Mouse (Mus musculus): ENCODE data around the gene Mut.

Gene Mut

GRCm38 (mm10) chr17:40934420-40935231, at the start of gene Mut, which contains the start of gene Cenpq:
Gene Mut, plus strand, starts transcription at chr17:40934685.
Gene Cenpq, minus strand, starts transcription at chr17:40935047.
- peak; percentile 100 for DNase-seq (ENCODE audit: low read depth, low spot score)

- DNase-seq (ENCODE audit: low read depth, low spot score) = no peak
These were observed 49.3 kb upstream of the Mut start for GRCm38 (mm10) chr17:40885155-40885554.

GRCm38 (mm10) chr17:40887849-40888536, 46.5 kb upstream of the Mut start:
- DNase-seq (ENCODE audit: low read depth, low spot score) = no peak

DNA sequence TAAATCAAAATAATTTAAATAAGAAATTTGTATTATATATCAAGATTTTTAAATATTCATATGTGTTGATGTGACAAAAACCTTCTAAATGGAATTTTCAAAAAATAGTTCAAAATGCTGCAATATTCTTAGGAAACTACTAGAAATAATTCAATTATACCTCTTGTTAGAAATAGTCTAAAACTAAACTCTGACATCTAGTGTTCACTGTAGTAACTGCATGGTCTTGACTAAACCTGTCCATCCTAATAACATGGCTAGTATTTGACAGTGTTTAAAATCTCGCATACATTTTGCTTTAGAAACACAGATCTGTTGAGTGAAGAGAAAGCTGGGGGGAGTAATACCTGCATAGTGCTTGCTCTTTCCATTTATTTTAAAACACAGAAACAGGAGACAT, 37.6 kb upstream of the Mut start:
- DNase-seq (ENCODE audit: low read depth, low spot score) = peak; percentile 87

DNA sequence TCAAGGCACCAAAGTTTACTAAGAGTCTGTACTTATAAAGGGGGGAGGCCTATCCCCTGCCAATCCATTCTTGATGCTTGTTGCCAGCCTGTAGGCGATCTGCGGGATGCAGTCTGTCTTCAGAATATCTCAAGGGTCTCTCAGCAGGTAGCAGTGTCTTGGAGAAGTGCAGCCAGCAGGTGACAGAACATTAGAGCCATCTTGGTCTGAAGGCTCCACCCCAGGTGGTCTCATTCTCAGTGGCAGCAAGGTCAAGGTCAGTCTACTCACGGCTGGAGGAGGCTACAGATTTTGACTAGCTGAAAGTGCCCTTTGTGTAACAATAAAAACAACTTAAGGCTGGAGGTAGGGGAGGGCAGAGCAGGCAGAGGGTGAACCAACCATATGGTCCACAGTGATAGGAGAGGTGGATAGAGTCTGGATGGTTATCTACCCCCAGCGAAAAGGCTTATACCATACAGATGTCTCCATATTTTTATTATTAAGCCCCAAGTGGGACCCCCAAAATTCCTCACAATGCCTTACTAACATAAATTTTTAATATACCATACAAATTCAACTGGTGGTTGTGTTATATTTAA, 34.6 kb upstream of the Mut start:
- no peak for DNase-seq (ENCODE audit: low read depth, low spot score)

GRCm38 (mm10) chr17:40903345-40903744, 31.1 kb upstream of the Mut start:
- DNase-seq (ENCODE audit: low read depth, low spot score) = no peak

- DNase-seq (ENCODE audit: low read depth, low spot score) = no peak
These were observed 30.4 kb upstream of the Mut start for GRCm38 (mm10) chr17:40904056-40904597.

GRCm38 (mm10) chr17:40904721-40905154, 29.7 kb upstream of the Mut start:
- no peak for DNase-seq (ENCODE audit: low read depth, low spot score)

DNA sequence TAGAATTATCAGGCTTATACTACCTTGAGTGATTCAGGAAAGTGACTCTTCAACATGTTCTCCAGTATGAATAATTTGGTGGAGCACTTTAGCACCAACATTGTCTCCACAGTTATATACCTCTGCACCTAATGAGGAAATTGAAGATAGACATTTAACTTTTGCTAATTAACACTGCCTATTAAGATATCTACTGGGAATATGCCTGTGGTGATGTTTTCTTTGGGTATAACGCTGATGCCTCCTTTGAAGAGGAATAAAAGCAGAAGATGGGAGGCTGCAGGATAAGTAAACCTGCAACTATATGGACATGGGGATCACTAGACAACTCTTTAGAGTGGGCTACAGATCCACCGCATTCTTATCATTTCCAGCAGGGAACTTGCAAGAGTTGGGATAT, 20.2 kb upstream of the Mut start, which contains the start of gene Glyatl3:
Gene Glyatl3, minus strand, starts transcription at position 101 of the 400 bp plus-strand sequence.
- DNase-seq (ENCODE audit: low read depth, low spot score) = no peak

DNA sequence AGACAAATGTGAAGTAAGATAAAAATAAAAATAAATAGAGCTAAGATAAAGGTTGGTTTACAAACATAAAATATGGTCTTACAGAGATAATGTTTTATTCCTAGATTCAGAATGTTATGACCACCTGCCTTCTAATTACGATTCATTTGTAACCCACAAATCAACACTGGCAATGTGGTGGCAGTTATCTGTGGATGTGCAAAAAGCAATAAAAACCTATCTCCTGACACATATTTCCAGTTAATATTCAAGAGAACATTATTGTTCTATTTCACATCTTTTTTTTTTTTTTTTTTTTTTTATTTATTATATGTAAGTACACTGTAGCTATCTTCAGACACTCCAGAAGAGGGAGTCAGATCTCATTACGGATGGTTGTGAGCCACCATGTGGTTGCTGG, 19.0 kb upstream of the Mut start:
- DNase-seq (ENCODE audit: low read depth, low spot score) = no peak

DNA sequence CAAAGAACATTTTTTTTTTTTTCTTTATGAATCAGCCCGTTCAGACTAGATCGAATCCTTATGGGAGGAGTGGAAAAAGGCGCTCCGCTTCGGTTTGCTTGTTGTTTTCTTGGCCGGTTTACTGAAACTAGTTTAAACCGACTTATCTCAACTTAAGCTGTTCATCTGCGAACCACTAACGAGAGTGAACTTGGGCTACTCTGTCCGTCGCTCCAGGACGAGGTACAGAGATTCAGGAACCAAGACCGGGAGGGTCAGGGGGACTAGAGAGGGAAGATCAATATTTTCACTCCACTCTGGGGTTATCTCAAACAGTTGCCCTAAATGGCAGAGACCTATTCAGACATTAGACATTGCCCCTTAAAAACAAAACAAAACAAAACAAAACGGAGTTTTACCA, 500 bp upstream of the Mut start:
- DNase-seq (ENCODE audit: low read depth, low spot score) = no peak

GRCm38 (mm10) chr17:40948518-40948917, 14.0 kb downstream of the Mut start:
- peak; percentile 41 for DNase-seq (ENCODE audit: low read depth, low spot score)

DNA sequence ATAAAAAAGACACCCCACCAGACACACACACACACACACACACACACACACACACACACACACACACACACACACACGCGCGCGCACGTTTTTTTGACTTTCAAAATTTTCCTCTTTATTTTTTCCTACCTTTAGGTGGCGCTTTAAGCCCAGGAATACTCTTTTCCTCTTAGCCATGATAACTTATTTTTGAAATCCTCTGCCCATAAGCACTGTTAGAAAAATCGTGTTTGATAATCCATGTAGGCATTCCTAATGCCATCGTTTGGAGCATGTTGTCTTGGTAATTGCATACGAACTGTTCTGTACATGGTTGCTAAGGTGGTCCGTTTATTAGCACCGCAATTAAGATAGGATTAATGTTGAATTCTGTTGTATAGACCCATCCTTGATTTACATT, 43.4 kb downstream of the Mut start:
- peak; percentile 27 for DNase-seq (ENCODE audit: low read depth, low spot score)

GRCm38 (mm10) chr17:40992102-40992501, 57.6 kb downstream of the Mut start:
- DNase-seq (ENCODE audit: low read depth, low spot score) = no peak

Data from 3T3-L1 (cell line).